Mouse (Mus musculus) intestine, postnatal 0 days (tissue): ENCODE data around the gene Nr1i3. TPM values are rescaled to one million over a fixed set of nuclear protein-coding genes. Genes with fewer than 3 reads are reported as not detected.

Source experiments
- ATAC-seq: fragments of 200-750 bp; cut with Nextera tagmentation; 2 replicates; pipeline ENCODE4 v1.8.0; 2017; ENCODE audit warnings: mild to moderate bottlenecking, moderate TSS enrichment, moderate library complexity
- H3K27ac ChIP-seq: fragments of 300-500 bp; sonication (generic); 2 replicates; pipeline ENCODE4 v1.5.1; 2014; ENCODE audit warnings: mild to moderate bottlenecking, low read depth, low read length, moderate library complexity
- H3K27me3 ChIP-seq: fragments of 300-500 bp; sonication (generic); replicated peaks from 2 replicates; pipeline ENCODE4 v1.6.1; 2014; ENCODE audit warnings: low read length, mixed read lengths; ENCODE audit not compliant: control insufficient read depth, insufficient read depth
- H3K36me3 ChIP-seq: fragments of 300-500 bp; sonication (generic); 2 replicates; pipeline ENCODE4 v1.6.1; 2014; ENCODE audit warnings: mild to moderate bottlenecking, moderate library complexity; ENCODE audit not compliant: control insufficient read depth, insufficient read depth
- H3K4me1 ChIP-seq: fragments of 300-500 bp; sonication (generic); replicated peaks from 2 replicates; pipeline ENCODE4 v1.6.1; 2014; ENCODE audit warnings: antibody characterized with exemption, low read length, mixed read lengths; ENCODE audit not compliant: control insufficient read depth, insufficient read depth
- H3K4me2 ChIP-seq: fragments of 300-500 bp; sonication (generic); replicated peaks from 2 replicates; pipeline ENCODE4 v1.6.1; 2014; ENCODE audit warnings: low read depth, mild to moderate bottlenecking, moderate library complexity
- H3K4me3 ChIP-seq: fragments of 300-500 bp; sonication (generic); 2 replicates; pipeline ENCODE4 v1.5.1; 2014; ENCODE audit warnings: low read depth, low read length
- H3K9ac ChIP-seq: fragments of 300-500 bp; sonication (generic); 2 replicates; pipeline ENCODE4 v1.6.1; 2014; ENCODE audit warnings: mild to moderate bottlenecking, low read depth, low read length
- H3K9me3 ChIP-seq: fragments of 300-500 bp; sonication (generic); 2 replicates; pipeline ENCODE4 v1.6.1; 2016; ENCODE audit warnings: mixed run types; ENCODE audit not compliant: control insufficient read depth
- CTCF ChIP-seq: sonication (generic); IDR thresholded peaks from 2 replicates; pipeline ENCODE4 v1.5.1; 2016; ENCODE audit warnings: low read depth, mild to moderate bottlenecking, control low read depth, antibody characterized with exemption, moderate library complexity
- WGBS: fragments of 180-500 bp; shearing (Covaris S2); extraction: QIAGEN DNeasy Blood & Tissue Kit; methylation state at CpG from one replicate; pipeline ENCODE4 v1.1.7; 2014; 5-methylcytosine and 5-hydroxymethylcytosine counted together
- polyA plus RNA-seq: library from polyadenylated mRNA; unstranded; fragments of >200 nt; fragmentation: Nextera tagmentation; extraction: Ambion mirVana; gene quantifications from 2 replicates; pipeline ENCODE4 v1.2.1, GENCODE M21; 2015

Nr1i3 gene
- polyA plus RNA-seq, 1 experiment from 2014 or later: 30.9 TPM

GRCm38 (mm10) chr1:171193911-171194830, 19.6 kb upstream of the Nr1i3 start:
- H3K4me2 ChIP-seq: peak overlapping the region; percentile 77
- 46% methylated on average over 11 of the region's 11 CpGs for WGBS
- H3K4me3 ChIP-seq: no peak overlapping the region
- H3K27me3 ChIP-seq: peaks cover 27% of the 10 kb centered on the region
- H3K27ac ChIP-seq: no peak overlapping the region
- H3K36me3 ChIP-seq: no peaks in the 10 kb centered on the region
- H3K4me1 ChIP-seq: no peaks in the 10 kb centered on the region; the same call in 1 of the 2 replicates
- H3K9ac ChIP-seq: no peak overlapping the region
- H3K9me3 ChIP-seq: no peaks in the 10 kb centered on the region
- TF ChIP-seq CTCF: no peak
- ATAC-seq: no peak

GRCm38 (mm10) chr1:171195046-171195822, 18.5 kb upstream of the Nr1i3 start:
- no peak for ATAC-seq
- Histone ChIP-seq H3K4me1 (no peaks in the 10 kb centered on the region; the same call in 1 of the 2 replicates), H3K9ac (peak overlapping the region; percentile 50; the same call in 1 of the 2 replicates), H3K36me3 (no peaks in the 10 kb centered on the region), H3K4me2 (peak overlapping the region; percentile 77), H3K27me3 (peaks cover 27% of the 10 kb centered on the region), H3K9me3 (no peaks in the 10 kb centered on the region), H3K27ac (no peak overlapping the region), H3K4me3 (peak overlapping the region; percentile 53)
- WGBS: 17% methylated on average over 20 of the region's 20 CpGs
- 0 out of 2 replicates have a peak, but pooled peaks have one; percentile 16 for TF ChIP-seq CTCF

GRCm38 (mm10) chr1:171195887-171196397, 17.8 kb upstream of the Nr1i3 start, which contains the start of gene Pcp4l1:
Gene Pcp4l1, minus strand, starts transcription at chr1:171196268.
- WGBS: 1% methylated on average over 31 of the region's 33 CpGs
- peak; percentile 14; the same call in 1 of the 2 replicates for ATAC-seq
- Histone ChIP-seq H3K9me3 (no peaks in the 10 kb centered on the region), H3K36me3 (no peaks in the 10 kb centered on the region), H3K9ac (peak within 1 kb of the TSS; percentile 50; the same call in 1 of the 2 replicates), H3K27ac (no peak within 1 kb of the TSS), H3K4me3 (peak within 1 kb of the TSS; percentile 53), H3K4me1 (no peaks in the 10 kb centered on the region; the same call in 1 of the 2 replicates), H3K4me2 (peak within 1 kb of the TSS; percentile 77), H3K27me3 (peaks cover 27% of the 10 kb centered on the region)
- TF ChIP-seq CTCF: no peak

GRCm38 (mm10) chr1:171199532-171199931, 14.2 kb upstream of the Nr1i3 start:
- WGBS: 38% methylated on average over 1 of the region's 1 CpGs
- H3K4me1 ChIP-seq: peaks cover 3% of the 10 kb centered on the region; the same call in 1 of the 2 replicates
- peaks cover 22% of the 10 kb centered on the region for H3K27me3 ChIP-seq
- no peaks in the 10 kb centered on the region for H3K9me3 ChIP-seq
- H3K9ac ChIP-seq: no peak overlapping the region
- no peak for TF ChIP-seq CTCF
- H3K4me3 ChIP-seq: no peak overlapping the region
- no peak overlapping the region; the same call in 1 of the 2 replicates for H3K27ac ChIP-seq
- H3K36me3 ChIP-seq: no peaks in the 10 kb centered on the region
- no peak overlapping the region for H3K4me2 ChIP-seq
- peak; percentile 58; the same call in 1 of the 2 replicates for ATAC-seq

- H3K9ac ChIP-seq: no peak overlapping the region
- H3K4me1 ChIP-seq: peaks cover 3% of the 10 kb centered on the region; the same call in 1 of the 2 replicates
- no peaks in the 10 kb centered on the region for H3K36me3 ChIP-seq
- H3K27ac ChIP-seq: no peak overlapping the region
- TF ChIP-seq CTCF: no peak
- WGBS: 80% methylated on average over 1 of the region's 1 CpGs
- no peaks in the 10 kb centered on the region for H3K9me3 ChIP-seq
- peaks cover 10% of the 10 kb centered on the region; the same call in 1 of the 2 replicates for H3K27me3 ChIP-seq
- no peak for ATAC-seq
- no peak overlapping the region for H3K4me2 ChIP-seq
- no peak overlapping the region for H3K4me3 ChIP-seq
Observed at GRCm38 (mm10) chr1:171200769-171201168, 13.0 kb upstream of the Nr1i3 start.
